Mouse (Mus musculus): Measurements from ENCODE around the gene Hsp90ab1.

Gene Hsp90ab1

DNA sequence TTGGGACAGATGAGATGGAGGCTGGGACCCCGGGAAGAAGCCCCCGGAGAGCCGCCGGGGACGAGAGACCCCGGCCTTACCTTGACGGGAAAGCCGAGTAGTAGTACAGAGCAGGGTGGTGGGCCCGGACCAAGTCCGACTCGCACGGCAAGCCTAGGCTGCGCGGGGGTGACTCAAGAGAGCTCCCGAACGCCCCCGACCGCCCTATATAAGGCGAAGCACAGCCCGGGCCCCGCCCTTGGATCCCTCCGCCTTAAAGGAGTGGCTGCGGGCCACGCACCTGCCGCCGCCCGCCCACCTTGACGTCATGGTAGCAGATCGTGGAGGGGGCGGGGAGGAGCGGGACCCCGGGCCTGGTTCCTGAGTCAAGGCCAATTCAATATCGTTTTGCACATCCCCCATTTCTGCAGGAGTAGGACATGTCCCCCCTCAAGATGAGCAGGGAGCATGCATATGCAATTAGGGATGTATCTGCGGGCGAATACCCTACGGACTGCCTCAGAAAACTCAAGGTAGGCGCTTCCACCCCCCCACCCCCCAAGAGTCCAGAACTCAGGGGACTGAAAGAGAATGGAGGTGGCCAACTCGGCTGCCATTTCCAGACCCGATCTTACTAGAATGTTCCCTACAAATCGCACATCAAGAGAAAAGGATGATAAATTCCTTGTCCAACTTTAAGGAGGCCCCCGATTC is at the start of gene Hsp90ab1:
Gene Hsp90ab1, minus strand, starts transcription at position 185 of the 693 bp plus-strand sequence.
- DNase-seq (ENCODE audit: low spot score) = peak; percentile 98

DNA sequence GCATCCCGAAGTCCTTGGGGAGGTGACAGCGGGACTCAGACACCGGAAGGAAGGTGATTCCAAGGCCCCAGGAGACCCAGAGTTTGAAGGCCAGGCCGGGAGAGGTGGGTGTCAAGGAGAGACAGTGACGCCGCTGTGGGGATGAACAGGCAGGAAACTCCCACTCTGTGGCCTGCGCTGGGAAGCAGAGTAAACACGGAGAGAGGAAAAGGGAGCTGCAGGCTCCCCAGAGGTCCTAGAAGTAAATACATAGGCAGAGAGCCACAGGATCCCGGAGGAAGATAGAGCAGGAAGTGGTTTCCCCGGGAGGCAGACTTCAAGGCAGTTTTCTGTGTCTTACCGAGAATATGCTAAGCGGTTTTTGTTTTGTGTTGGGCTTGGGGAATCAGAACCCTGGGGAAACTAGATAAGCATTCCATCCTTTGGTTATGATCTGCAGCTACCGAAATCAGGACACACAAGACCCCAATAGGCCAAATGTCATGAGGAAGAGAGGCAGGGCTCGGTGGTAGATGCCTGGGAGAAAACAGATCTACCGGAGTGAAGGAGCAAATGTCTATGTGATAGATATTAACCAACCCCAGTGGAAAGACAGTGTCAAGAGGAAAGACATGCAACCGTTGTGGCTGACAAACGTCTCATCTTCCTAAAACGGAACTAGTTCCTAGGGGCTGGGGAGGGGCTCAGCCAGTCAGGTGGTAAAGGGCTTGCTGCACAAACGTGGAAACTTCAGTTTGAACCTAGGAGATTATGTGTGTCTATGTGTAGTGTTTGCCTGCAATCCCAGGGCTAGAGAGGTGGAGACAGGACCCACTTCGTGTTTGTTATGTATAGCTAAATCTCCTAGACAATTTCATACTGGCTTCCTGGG is 46.5 kb upstream of the Hsp90ab1 start:
- peak; percentile 29 for DNase-seq (ENCODE audit: low spot score)

DNA sequence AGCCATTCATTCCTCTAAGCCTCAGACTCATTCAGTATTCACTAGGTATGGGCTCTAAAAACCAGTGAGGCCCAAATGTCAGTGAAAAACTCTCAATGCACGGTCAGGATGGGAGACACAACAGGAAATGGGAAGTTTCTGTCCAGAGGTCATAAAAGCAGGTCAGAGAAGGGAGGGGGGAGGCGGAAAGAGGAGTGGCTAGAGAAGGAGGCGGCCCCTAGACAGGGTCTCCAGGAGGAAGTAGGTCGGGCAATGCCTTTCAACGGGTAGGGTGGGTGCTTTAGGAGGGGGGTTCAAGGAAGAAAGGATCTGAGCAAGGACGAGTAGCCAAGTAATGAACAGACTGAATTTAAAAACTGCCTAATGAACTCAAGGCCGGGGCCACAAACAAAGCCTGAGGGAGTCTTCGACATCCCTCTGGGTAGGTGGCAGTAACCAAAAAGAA is 45.9 kb upstream of the Hsp90ab1 start:
- DNase-seq (ENCODE audit: low spot score) = peak; percentile 60

DNA sequence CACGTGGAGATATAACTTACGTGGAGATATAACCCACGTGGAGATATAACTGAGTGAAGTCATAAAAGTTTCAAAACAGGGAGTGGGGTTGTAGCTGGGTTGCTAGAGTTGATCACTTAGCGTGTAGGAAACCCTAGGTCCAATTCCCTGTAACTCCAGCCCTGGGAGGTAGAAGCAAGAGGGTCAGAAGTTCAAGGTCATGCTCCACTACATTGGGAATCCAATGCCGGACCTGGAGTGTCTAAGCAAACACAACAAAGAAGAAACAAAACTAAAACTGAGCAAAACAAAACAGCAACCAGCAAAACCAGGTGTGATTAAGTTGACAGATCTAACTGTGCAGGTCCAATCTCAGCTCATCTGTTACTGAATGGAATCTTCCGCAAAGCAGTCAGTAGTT is 44.6 kb upstream of the Hsp90ab1 start:
- DNase-seq (ENCODE audit: low spot score) = no peak

DNA sequence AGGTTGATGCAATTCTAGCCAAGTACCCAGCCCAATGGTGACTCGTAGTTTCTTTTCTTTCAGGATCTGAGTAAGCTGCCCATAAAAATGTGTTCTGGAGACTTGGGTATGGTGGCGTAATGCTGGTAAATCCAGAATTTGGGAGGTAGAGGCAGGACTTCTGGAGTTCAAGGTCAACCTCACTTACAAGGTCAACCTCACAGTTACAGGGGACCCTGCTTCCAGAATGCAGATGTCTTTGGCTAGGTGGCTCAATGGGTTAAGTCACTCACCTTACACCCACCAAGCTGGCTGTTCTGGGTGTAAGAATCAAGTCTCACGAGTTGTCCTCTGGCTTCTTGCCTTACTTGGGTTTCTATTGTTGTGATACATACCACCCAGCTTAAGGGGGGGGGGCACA is 43.6 kb upstream of the Hsp90ab1 start:
- DNase-seq (ENCODE audit: low spot score) = no peak

DNA sequence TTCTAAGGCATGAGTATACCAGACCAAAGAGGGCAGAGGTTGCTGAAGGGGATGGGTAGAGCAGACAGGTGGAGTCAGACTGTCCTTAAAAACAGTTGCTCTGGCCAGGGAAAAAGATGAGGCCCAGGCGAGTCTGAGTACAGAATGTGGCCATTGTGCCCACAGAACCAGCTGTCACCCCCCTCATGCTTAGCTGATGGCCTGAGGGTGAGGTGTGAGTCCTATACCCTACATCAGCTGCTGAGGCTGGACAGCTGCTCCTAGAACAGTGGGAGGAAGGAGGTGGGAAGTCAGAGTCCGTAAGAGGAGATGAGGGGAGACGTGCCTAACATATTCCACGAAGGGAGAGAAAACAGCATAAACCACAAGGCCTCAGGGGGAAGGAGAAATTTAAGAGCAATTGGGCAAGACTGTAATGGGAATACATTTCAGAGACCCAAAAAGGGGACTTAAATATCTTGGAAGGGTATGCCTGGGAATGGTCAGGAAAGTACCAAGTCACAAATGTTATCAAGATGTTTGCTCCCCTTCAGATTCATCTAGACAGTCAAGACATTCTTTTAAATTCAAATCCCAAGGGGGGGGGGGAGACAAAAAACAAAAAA is 43.1 kb upstream of the Hsp90ab1 start:
- DNase-seq (ENCODE audit: low spot score) = no peak

DNA sequence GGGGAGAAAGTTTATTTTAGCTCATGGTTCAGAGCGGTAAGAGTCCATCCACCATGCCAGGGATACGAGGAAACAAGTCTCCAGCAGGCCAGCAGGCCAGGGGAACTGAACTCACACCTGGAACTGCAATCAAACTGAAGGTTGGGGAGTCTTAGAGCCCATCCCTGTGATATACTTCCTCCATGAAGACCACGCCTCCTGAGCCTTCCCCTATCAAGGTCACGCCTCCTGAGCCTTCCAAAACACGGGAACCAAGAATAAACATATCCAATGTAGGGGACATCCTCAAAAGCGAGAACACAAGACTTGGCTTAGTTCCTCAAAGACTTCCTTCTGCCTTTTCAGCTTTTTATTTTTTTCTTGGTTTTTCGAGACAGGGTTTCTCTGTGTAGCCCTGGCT is 39.9 kb upstream of the Hsp90ab1 start:
- DNase-seq (ENCODE audit: low spot score) = no peak

DNA sequence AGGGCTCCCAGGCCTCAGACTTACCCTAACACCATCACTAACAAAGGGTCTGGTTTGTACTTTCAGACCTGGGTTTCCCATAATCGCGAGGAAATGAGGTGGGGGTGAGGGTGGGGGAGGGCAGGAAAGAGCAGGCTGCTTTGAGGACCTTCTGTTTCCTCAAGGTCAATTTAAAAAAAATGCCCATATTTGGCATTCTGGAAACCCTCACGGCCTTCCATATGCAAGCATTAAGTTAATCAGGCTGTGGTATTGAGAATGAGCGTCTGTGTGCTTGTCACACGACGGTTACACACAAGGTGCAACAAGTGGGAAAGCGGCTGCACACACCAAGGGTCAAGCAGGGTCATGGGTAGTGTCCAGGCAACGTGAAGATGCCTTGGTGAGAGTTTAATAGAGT is 38.9 kb upstream of the Hsp90ab1 start:
- DNase-seq (ENCODE audit: low spot score) = no peak

DNA sequence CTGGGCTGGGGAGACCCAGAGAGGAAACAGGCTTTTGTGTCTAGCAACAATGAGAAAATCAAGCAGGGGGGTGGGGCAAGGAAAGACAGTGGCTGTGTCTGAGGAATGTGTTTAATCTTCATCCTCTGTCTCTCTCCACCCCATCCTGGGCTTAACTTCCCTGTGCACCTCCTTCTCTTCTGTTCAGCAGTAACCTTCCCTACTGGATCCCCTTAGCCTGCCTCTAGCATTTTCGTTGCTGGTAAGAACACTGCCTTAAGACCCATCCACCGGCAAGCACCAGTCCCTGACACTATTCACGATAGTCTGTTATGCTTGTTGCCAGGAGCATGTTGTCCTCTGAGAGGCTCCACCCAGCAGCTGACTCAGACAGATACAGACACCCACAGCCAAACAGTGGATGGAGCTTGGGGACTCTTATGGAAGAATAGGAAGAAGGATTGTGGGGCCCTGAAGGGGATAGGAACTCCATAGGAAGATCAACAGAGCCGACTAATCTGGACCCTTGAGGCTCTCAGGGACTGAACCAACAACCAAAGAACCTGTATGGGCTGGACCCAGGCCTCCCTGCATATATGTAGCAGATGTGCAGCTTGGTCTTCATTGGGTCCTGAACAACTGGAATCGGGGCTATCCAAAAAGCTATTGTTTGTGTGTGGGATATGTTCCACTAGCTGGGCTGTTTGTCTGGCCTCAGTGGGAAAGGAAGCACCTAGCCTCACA is 37.2 kb upstream of the Hsp90ab1 start:
- DNase-seq (ENCODE audit: low spot score) = no peak

DNA sequence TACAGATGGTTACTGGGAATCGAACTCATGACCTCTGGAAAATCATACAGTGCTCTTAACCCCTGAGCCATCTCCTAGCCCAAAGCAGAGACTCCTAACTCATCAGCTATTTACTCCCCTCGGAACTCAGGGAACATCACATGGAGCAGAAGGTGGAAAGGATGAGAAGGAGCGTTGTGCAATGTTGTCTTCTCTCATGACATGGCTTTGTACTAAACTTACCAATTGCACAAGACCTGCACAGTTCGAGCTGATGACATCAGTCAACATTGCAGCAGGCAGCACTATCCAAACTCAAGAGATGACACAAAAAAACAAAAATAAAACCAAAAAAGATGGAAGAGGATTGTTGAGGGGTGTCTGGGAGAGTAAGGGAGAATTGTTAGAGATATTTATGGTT is 35.3 kb upstream of the Hsp90ab1 start:
- no peak for DNase-seq (ENCODE audit: low spot score)

DNA sequence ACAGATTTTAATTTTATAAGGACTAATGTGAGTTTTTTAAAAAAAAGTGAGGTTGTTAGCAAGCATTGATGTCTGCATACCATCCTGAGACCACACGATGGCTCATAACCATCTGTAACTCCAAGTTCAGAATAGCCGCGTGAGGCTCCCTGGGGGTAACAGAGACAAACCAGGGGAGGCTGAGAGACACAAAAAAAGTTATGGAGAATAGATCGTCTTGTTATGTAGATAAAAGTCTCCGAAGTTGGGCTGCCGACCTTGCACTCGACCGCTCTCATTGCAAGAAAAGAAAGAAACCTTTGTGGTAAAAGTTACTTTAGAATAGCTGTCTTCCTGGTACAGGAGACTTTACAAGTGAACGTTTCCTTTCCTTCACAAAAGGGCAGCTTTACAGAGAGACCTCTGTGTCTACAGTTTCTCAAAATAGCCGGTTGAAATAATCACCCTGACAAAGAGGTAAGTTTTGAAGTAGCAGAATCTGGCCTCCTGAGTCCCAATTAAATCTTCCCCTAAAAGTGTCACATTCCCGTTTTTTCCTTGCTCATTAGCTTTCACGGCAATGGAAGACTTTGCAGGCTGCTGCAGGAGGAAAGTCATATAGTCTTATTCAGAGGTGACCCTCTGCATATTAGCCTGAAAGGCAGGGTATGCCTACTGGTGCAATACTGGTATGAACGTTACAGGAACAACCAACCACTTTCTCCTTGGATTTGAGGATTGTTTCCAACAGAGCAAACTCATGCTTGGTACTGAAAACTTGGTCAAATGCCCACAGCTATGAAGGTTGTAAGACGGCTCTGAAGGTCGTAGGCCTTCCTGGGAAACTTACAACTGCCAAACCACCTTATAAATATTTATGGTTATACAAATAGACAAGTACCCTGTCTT is 34.2 kb upstream of the Hsp90ab1 start:
- DNase-seq (ENCODE audit: low spot score) = no peak

DNA sequence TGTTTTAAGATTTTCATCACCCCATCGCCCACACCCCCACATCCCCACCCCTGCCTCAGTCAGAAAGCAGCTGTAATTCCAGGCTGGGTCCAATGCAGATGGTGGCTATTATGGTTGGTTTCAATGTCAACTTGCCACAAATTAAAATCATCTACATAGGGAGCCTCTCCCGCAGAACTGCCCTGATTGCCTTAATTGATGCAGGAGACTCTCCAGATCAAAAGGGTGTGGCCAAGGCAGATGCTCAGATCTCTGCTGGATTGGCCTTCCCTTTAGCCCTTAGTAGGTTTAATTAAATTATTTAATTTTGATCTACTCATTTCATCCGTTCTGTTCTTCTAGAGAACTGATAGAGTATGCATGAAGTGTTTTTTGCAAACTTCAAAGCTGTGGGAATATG is 29.9 kb upstream of the Hsp90ab1 start:
- DNase-seq (ENCODE audit: low spot score) = no peak

DNA sequence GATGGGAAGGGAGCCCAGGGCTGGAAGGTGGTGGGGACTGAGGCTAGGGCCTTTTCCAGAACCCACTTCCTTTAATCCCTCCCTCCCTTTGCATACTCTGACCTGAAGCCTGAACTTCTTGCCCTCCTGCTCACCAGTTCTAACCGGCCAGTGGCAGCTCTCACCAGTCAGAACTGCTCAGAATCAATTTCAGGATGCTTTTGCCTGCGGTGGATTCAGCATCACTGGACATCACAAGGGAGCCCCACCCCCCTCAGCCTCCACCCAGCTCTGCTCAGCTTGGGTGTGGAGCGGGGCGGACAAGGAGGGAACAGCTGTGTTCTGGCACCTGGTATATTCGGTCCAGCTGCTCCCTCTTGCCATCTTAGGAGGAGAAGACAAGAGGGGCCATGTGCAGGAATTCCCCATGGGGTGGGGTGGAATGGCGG is 28.8 kb upstream of the Hsp90ab1 start, which contains the start of gene Mymx:
Gene Mymx, minus strand, starts transcription at position 226 of the 428 bp plus-strand sequence.
- DNase-seq (ENCODE audit: low spot score) = no peak

DNA sequence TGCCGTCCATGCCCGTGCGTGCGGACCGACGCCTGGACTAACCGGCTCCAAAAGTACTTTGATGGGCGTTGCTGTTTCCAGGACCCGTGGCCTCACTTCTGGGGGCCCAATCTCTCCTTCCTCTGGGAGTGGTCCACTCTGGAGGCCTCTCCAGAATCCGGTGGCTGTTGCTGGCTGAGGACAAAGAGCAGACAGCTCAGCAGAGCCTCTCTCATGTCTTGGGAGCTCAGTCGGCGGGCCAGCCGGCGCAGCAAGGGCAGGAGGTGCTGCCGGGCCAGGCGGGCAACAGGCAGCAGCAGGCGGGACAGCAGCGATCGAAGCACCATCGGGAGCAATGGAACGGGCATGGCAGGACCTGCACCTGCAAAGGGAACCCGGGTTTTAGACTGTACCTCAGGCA is 28.3 kb upstream of the Hsp90ab1 start:
- DNase-seq (ENCODE audit: low spot score) = no peak

DNA sequence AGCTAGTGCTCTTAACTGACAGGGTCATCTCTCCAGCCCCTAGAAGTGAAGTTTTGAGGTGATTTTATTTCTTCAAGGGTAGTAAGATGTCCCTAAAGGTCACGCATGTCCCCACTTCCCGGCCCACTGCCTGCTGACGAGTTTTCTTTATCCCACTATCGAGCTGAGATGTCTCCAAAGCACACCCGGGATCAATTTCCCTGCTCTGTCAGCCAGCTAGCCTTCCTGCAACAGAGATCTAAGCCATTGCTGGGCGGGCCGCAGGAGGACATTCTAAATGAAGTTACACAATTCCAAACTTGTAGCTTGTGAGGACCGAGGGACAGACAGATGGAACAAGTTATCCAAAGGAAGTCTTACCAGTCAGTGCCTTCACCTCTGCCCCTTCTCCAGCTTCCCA is 27.2 kb upstream of the Hsp90ab1 start:
- no peak for DNase-seq (ENCODE audit: low spot score)

DNA sequence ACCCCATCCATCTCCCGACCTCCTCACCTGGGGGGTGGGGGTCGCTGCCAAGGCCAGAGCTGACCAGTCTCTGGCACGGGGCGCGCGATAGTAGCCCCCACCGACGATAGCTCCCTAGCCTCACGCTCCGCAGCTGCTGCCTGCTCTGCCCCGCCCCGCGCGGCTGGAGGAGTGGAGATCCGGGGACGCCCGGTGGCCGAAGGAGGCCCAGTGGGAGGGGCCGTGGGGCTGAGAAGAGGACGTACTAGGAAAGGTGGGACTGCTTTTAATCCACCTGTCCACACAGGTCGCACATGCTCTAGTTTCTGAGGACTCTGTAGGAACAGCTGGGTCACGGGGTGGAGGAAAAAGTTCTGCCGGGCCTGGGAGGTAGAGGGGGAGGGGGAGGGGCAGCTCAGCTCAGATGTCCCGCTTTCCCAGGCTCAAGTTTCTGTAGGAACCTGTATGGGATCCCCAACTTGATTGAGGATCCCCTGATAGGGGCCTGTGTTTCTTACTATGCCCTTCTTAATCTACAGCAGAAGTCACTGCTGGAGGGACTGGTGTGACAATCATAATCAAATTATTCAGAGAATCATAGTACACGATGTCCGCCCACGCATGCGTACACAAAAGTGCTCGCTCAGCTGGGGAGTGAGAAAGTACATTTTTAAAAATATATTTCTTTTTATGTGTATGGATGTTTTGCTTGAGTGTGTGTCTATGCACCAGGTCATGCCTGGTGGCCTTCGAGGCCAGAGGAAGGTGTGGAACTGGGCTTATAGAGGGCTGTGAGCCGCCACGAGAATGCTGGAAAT is 26.6 kb upstream of the Hsp90ab1 start, which contains the start of gene Slc29a1:
Gene Slc29a1, minus strand, starts transcription at position 161 of the 797 bp plus-strand sequence.
- peak; percentile 70 for DNase-seq (ENCODE audit: low spot score)

DNA sequence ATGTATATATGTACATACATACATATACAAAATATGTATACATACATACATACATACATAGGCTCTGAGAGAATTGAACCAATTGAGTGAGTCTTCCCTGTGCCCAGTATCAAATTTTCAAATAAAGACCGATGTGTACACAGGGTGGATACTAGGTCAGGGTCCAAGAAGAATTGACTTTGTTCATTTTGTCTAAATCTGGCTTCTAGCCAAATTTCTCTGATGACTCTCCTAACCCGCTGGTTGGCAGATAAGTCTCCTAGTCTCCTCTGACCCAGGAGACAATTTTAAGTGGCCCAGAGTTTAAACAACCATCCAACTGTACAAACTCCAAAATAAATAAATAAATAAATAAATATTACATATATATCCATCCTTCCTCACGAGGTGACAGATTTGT is 25.8 kb upstream of the Hsp90ab1 start:
- no peak for DNase-seq (ENCODE audit: low spot score)

DNA sequence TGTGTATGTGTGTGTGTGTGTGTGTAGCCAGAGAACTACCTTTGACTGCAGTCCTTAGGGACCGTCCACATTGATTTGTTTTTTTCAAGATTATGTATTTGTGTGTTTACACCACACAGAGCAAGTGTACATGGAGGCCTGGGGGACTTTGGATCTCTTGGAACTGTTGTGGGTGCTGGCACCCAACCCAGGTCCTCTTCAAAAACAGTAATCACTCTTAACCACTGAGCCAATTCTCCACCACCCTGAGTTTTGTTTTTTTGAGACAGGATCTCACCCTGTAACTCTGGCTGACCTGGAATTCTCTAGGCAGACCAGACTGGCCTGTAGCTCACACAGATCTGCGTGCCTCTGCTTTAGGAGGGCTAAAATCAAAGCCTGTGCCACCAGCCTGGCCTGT is 25.3 kb upstream of the Hsp90ab1 start:
- DNase-seq (ENCODE audit: low spot score) = no peak

DNA sequence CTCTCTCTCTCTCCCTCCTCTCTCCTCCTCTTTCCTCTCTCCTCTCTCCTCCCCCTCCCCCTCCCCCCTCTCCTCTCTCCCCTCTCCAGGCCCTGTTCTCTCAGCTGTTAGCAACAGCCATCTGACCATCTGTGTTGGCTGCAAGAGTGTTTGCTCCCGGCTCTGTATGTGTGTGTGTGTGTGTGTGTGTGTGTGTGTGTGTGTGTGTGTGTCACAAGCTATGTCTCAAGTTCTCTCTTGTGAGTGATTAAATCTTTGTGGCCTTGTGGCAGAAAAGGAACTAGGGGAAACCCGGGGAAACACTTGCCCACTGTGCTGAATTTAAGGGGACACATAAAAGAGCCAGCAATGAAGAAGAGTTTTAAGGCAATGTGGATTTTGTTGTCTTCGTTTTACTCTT is 24.7 kb upstream of the Hsp90ab1 start:
- DNase-seq (ENCODE audit: low spot score) = no peak

Data from embryo, embryonic 10 days (tissue).